Mouse (Mus musculus) MEL (cell line): ENCODE measurements around the gene 4930467E23Rik.
"Not testable (repeated sequence)": the region's sequence is repeated elsewhere in the genome, so short reads cannot be mapped to it uniquely, and the experiment has no call there.

Experiments used
- EP300 ChIP-seq, 2 experiments: IDR thresholded peaks; 2 replicates each; pipeline ENCODE4 v1.6.1; 2011; ENCODE audit warnings: improper control_type of control experiment in 2 of 2, low read length in 2 of 2, low read depth in 1 of 2, mild to moderate bottlenecking in 1 of 2
- MAZ ChIP-seq: IDR thresholded peaks from 2 replicates; pipeline ENCODE4 v1.6.1; 2012; ENCODE audit warnings: low read depth, mild to moderate bottlenecking, inconsistent platforms, low read length, improper control_type of control experiment
- NRF1 ChIP-seq: IDR thresholded peaks from 2 replicates; pipeline ENCODE4 v1.6.1; 2014; ENCODE audit warnings: low read depth, mild to moderate bottlenecking, inconsistent platforms, low read length, improper control_type of control experiment, moderate library complexity; ENCODE audit not compliant: poor library complexity, insufficient read depth, severe bottlenecking
- POLR2A ChIP-seq, 2 experiments: IDR thresholded peaks; 2 replicates each; pipeline ENCODE4 v1.6.1; 2011 to 2012; ENCODE audit warnings: low read length in 2 of 2, mild to moderate bottlenecking in 2 of 2, control low read depth in 1 of 2, improper control_type of control experiment in 1 of 2, low read depth in 1 of 2, moderate library complexity in 1 of 2; ENCODE audit not compliant: control insufficient read depth in 1 of 2, insufficient read depth in 1 of 2, poor library complexity in 1 of 2

GRCm38 (mm10) chr8:19708976-19709375 is 20.4 kb upstream of the 4930467E23Rik start:
- TF ChIP-seq EP300 (IDR thresholded peaks at IDR 0.05; ENCODE audit: low read depth in 1 of 2, low read length in 2 of 2); NRF1; MAZ; POLR2A (IDR thresholded peaks at IDR 0.05; ENCODE audit: control insufficient read depth in 1 of 2, insufficient read depth in 1 of 2, low read depth in 1 of 2, low read length in 2 of 2, poor library complexity in 1 of 2): not testable (repeated sequence)
